Mouse (Mus musculus): ENCODE measurements around the gene Ccdc33. TPM values are rescaled to one million over a fixed set of nuclear protein-coding genes. Genes with fewer than 3 reads are reported as not detected.

Ccdc33 gene
- polyA plus RNA-seq, 1 experiment from 2014 or later, result 0.79 TPM

DNA sequence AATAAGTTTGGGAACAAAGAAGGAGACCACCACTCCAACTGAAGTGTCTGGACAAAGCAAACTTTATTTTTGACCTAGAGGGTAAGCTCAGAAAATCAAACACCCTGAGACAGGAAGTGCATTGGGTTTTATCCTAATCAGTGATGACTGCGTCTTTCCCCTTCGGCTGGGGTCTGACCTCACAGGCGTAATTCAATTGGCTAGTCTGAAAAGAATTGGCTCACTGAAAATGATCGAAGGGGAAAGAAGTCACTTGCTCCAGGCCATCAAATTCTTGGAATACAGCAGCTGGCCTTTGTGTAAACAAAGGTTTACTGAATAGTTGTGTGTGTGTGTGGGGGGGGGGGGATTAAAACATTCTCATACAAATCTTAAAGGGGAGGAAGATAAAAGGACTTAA is 7.2 kb upstream of the Ccdc33 start:
- H3K27me3 ChIP-seq (replicated peaks), result peaks cover 11% of the 10 kb centered on the region; the same call in 1 of the 2 replicates
- WGBS, result 34% methylated on average over 4 of the region's 4 CpGs
- no peaks in the 10 kb centered on the region for H3K9me3 ChIP-seq
- no peak overlapping the region for H3K4me2 ChIP-seq
- H3K9ac ChIP-seq, result no peak overlapping the region
- H3K36me3 ChIP-seq (replicated peaks), result no peaks in the 10 kb centered on the region
- peaks cover 14% of the 10 kb centered on the region for H3K4me1 ChIP-seq
- no peak overlapping the region for H3K4me3 ChIP-seq
- no peak overlapping the region for H3K27ac ChIP-seq
- ATAC-seq (replicated peaks), result no peak

DNA sequence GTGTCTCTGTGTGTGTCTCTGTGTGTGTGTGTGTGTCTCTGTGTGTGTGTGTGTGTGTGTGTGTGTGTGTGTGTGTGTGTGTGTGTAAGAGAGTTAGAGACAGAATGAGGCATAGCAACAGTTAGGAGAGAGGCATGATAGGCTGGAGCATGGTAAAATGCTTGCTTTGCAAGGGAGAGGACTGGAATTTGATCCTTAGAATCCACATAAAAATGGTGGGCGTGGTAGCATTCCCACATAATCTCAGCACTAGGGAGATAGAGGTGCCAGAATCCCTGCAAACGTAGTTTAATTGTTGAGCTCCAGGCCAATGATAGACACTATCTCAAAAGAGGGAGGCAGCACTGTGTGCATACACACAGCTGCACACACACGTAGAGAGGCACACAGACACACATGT is 6.5 kb upstream of the Ccdc33 start:
- H3K9ac ChIP-seq, result no peak overlapping the region
- no peak overlapping the region for H3K4me2 ChIP-seq
- H3K9me3 ChIP-seq, result no peaks in the 10 kb centered on the region
- WGBS, result 63% methylated on average over 3 of the region's 3 CpGs
- no peak overlapping the region for H3K27ac ChIP-seq
- no peak overlapping the region for H3K4me3 ChIP-seq
- no peak for ATAC-seq (replicated peaks)
- peaks cover 14% of the 10 kb centered on the region for H3K4me1 ChIP-seq
- no peaks in the 10 kb centered on the region for H3K36me3 ChIP-seq (replicated peaks)
- H3K27me3 ChIP-seq (replicated peaks), result peaks cover 10% of the 10 kb centered on the region; the same call in 1 of the 2 replicates

GRCm38 (mm10) chr9:58116024-58116651 is 2.5 kb downstream of the Ccdc33 start:
- H3K27ac ChIP-seq, result peak overlapping the region; percentile 90
- no peak overlapping the region for H3K9ac ChIP-seq
- H3K4me2 ChIP-seq, result no peak overlapping the region
- H3K9me3 ChIP-seq, result no peaks in the 10 kb centered on the region
- H3K27me3 ChIP-seq (replicated peaks), result no peaks in the 10 kb centered on the region; the same call in 1 of the 2 replicates
- no peak overlapping the region for H3K4me3 ChIP-seq
- no peaks in the 10 kb centered on the region for H3K36me3 ChIP-seq (replicated peaks)
- peaks cover 53% of the 10 kb centered on the region for H3K4me1 ChIP-seq
- WGBS, result 40% methylated on average over 7 of the region's 7 CpGs
- no peak for ATAC-seq (replicated peaks)

- Histone ChIP-seq H3K27ac (peak overlapping the region; percentile 90), H3K4me1 (peaks cover 60% of the 10 kb centered on the region), H3K36me3 (replicated peaks) (no peaks in the 10 kb centered on the region), H3K4me3 (no peak overlapping the region), H3K9ac (no peak overlapping the region), H3K27me3 (replicated peaks) (no peaks in the 10 kb centered on the region; the same call in 1 of the 2 replicates), H3K4me2 (no peak overlapping the region), H3K9me3 (no peaks in the 10 kb centered on the region)
- 38% methylated on average over 7 of the region's 7 CpGs for WGBS
- no peak for ATAC-seq (replicated peaks)
These were observed 3.2 kb downstream of the Ccdc33 start for GRCm38 (mm10) chr9:58115297-58115925.

DNA sequence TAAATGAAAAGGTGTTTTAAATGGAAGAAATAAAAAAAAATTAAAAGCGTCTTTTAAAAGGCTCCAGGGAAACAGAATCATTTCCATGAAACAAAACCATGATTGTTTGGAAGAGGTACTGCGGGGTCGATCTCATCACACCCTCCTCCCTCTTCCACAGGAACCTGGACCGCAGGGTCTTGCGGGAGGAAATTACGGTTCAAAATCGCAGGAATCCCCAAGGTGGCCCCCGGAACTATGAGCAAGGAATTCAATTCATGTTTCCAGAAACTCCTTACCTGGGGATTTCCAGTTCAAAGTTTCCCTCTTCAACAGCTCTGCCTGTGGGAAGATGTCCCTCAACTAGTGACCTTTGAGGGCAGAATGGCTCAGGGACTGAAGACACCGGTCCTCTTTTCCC is 4.6 kb downstream of the Ccdc33 start:
- no peak overlapping the region for H3K9ac ChIP-seq
- 5% methylated on average over 9 of the region's 9 CpGs for WGBS
- no peak overlapping the region for H3K4me3 ChIP-seq
- H3K9me3 ChIP-seq, result no peaks in the 10 kb centered on the region
- ATAC-seq (replicated peaks), result no peak
- peaks cover 60% of the 10 kb centered on the region for H3K4me1 ChIP-seq
- no peaks in the 10 kb centered on the region; the same call in 1 of the 2 replicates for H3K27me3 ChIP-seq (replicated peaks)
- peak overlapping the region; percentile 90 for H3K27ac ChIP-seq
- peak overlapping the region; percentile 45 for H3K4me2 ChIP-seq
- H3K36me3 ChIP-seq (replicated peaks), result no peaks in the 10 kb centered on the region

DNA sequence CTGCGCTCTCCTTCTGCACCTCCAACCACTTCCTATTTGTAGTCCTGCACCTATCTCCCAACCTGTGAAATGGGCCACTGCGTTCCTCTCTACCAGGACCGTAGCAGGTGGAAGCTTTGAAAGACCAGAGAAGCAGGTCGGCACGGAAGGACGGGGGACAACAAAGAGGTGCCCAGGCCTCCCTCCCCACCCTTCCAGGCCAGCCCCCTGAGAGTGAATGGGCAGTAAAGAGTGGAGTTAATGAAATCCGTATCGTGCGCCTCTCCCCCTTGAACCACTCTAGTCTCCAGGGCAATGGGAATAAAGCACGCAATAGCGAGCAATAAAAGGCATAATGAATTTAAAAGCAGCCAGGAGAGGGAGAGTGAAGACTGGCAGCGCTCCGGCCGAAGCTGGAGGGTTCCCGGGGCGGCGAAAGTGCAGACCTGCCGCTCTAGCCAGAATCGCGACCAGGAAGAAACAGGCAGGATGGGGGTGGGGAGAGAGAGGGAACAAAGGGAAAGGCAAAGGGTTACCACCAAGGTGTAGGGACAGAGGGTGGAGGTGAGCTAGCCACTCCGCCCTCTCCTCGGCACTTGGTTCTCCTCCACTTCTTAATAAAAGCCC is 5.2 kb downstream of the Ccdc33 start:
- H3K36me3 ChIP-seq (replicated peaks), result no peaks in the 10 kb centered on the region
- H3K27ac ChIP-seq, result peak overlapping the region; percentile 90
- no peaks in the 10 kb centered on the region; the same call in 1 of the 2 replicates for H3K27me3 ChIP-seq (replicated peaks)
- ATAC-seq (replicated peaks), result peak; percentile 18
- H3K9me3 ChIP-seq, result no peaks in the 10 kb centered on the region
- H3K4me3 ChIP-seq, result peak overlapping the region; percentile 17
- H3K4me2 ChIP-seq, result peak overlapping the region; percentile 45
- peaks cover 60% of the 10 kb centered on the region for H3K4me1 ChIP-seq
- peak overlapping the region; percentile 22; the same call in 1 of the 2 replicates for H3K9ac ChIP-seq
- 1% methylated on average over 22 of the region's 22 CpGs for WGBS

GRCm38 (mm10) chr9:58112866-58113278 is 5.8 kb downstream of the Ccdc33 start:
- H3K9ac ChIP-seq, result no peak overlapping the region
- H3K36me3 ChIP-seq (replicated peaks), result no peaks in the 10 kb centered on the region
- H3K27ac ChIP-seq, result peak overlapping the region; percentile 90
- H3K4me1 ChIP-seq, result peaks cover 61% of the 10 kb centered on the region
- H3K4me3 ChIP-seq, result 0 out of 2 replicates have a peak overlapping the region, but pooled peaks have one; percentile 17
- H3K4me2 ChIP-seq, result peak overlapping the region; percentile 45
- ATAC-seq (replicated peaks), result peak; percentile 67
- no peaks in the 10 kb centered on the region for H3K9me3 ChIP-seq
- H3K27me3 ChIP-seq (replicated peaks), result no peaks in the 10 kb centered on the region; the same call in 1 of the 2 replicates
- 2% methylated on average over 6 of the region's 6 CpGs for WGBS

GRCm38 (mm10) chr9:58112321-58112751 is 6.3 kb downstream of the Ccdc33 start:
- no peaks in the 10 kb centered on the region for H3K9me3 ChIP-seq
- no peak overlapping the region for H3K4me3 ChIP-seq
- no peaks in the 10 kb centered on the region; the same call in 1 of the 2 replicates for H3K27me3 ChIP-seq (replicated peaks)
- H3K36me3 ChIP-seq (replicated peaks), result no peaks in the 10 kb centered on the region
- H3K4me2 ChIP-seq, result no peak overlapping the region
- peak; percentile 74 for ATAC-seq (replicated peaks)
- H3K4me1 ChIP-seq, result peaks cover 66% of the 10 kb centered on the region
- H3K27ac ChIP-seq, result peak overlapping the region; percentile 90
- 3% methylated on average over 6 of the region's 6 CpGs for WGBS
- no peak overlapping the region for H3K9ac ChIP-seq

DNA sequence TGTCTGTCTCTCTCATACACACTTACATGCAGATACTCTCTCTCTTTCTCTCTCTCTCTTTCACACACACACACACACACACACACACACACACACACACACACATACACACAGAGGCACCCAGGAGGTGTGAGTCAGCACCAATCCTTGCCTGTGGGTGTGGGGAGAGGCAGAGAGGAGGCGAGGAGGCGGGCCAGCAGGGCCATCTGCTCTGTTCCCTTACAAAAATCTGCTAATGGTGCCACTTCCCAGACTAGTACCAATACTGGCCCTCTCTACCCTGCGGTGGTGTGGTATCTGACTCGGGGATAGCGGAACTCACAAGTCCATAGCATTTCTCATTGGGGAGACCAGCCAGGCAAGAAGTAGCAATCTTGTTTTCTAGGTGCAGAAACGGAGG is 7.2 kb downstream of the Ccdc33 start:
- WGBS, result 31% methylated on average over 6 of the region's 6 CpGs
- Histone ChIP-seq H3K36me3 (replicated peaks) (no peaks in the 10 kb centered on the region), H3K27ac (peak overlapping the region; percentile 90), H3K4me1 (peaks cover 66% of the 10 kb centered on the region), H3K4me2 (no peak overlapping the region), H3K9me3 (no peaks in the 10 kb centered on the region), H3K4me3 (no peak overlapping the region), H3K27me3 (replicated peaks) (no peaks in the 10 kb centered on the region), H3K9ac (no peak overlapping the region)
- ATAC-seq (replicated peaks), result no peak

- Histone ChIP-seq H3K27me3 (replicated peaks) (no peaks in the 10 kb centered on the region), H3K4me1 (peaks cover 59% of the 10 kb centered on the region), H3K36me3 (replicated peaks) (no peaks in the 10 kb centered on the region), H3K27ac (peak overlapping the region; percentile 90; the same call in 1 of the 2 replicates), H3K9me3 (no peaks in the 10 kb centered on the region), H3K4me2 (no peak overlapping the region), H3K4me3 (no peak overlapping the region), H3K9ac (no peak overlapping the region)
- no peak for ATAC-seq (replicated peaks)
- WGBS, result 56% methylated on average over 5 of the region's 5 CpGs
These were observed 7.8 kb downstream of the Ccdc33 start for GRCm38 (mm10) chr9:58110787-58111186.

DNA sequence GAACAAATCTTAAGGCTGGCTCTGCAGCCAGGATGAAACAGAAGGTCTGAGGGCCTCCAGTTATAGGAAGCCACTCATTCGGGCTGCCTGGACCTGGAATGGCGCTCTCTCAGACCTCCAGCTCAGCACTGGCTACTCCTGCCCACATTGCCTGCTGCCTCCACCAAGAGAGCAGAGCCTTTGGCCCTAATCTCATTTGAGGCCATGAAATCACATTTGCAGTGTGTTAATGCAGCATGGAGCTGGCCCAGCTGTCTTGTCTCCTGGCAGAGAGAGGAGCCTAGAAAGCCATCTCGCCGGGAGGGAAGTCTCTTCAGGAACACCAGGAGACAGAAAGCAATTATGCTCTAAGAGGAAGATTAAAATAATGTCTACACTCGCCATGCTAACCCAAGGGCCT is 11.1 kb downstream of the Ccdc33 start:
- 27% methylated on average over 5 of the region's 5 CpGs for WGBS
- no peaks in the 10 kb centered on the region for H3K36me3 ChIP-seq (replicated peaks)
- H3K9me3 ChIP-seq, result no peaks in the 10 kb centered on the region
- ATAC-seq (replicated peaks), result no peak
- H3K27ac ChIP-seq, result peak overlapping the region; percentile 61
- H3K9ac ChIP-seq, result no peak overlapping the region
- H3K4me2 ChIP-seq, result no peak overlapping the region
- H3K4me3 ChIP-seq, result no peak overlapping the region
- no peaks in the 10 kb centered on the region for H3K27me3 ChIP-seq (replicated peaks)
- H3K4me1 ChIP-seq, result peaks cover 27% of the 10 kb centered on the region

DNA sequence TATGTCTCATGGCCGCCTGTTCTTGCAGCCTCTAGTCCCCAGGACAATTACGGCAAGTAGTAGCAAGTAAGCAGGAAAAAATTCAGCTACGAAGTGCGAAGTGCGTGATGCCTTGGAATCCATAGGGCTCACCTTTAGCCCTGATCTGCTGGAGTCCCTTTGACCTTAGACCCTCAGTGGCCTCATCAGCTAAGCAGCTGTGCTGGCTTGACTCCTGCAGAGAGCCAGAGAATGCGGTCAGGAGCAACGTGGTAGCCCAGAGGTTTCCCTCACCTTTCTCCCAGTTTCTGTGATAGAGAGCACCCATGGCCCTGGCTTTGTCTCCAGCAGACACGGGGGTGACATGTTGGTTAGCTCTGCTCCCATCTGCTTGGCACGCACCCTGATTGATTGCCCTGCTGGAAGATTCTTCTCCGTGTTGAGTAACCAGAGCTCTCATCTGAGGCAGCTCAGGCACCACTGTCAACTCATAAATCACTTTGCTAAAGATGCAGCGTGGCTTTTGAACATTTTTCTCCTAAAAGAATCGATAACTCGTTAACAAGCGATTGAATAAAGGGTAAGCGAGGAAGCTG is 12.9 kb downstream of the Ccdc33 start:
- H3K4me3 ChIP-seq, result no peak overlapping the region
- no peak overlapping the region for H3K4me2 ChIP-seq
- H3K9ac ChIP-seq, result no peak overlapping the region
- no peak for ATAC-seq (replicated peaks)
- no peaks in the 10 kb centered on the region for H3K36me3 ChIP-seq (replicated peaks)
- H3K4me1 ChIP-seq, result peaks cover 18% of the 10 kb centered on the region
- no peak overlapping the region for H3K27ac ChIP-seq
- no peaks in the 10 kb centered on the region for H3K27me3 ChIP-seq (replicated peaks)
- no peaks in the 10 kb centered on the region for H3K9me3 ChIP-seq
- WGBS, result 71% methylated on average over 15 of the region's 15 CpGs
